Mouse (Mus musculus) MEL (cell line): ENCODE measurements at regions not wholly inside any gene's neighbourhood (a gene's known extent, or its start where the extent isn't known, plus 50 kb on each side); places are given as distances from the start of the nearest gene placed in this dataset.
"Not testable (repeated sequence)": the region's sequence is repeated elsewhere in the genome, so short reads cannot be mapped to it uniquely, and the experiment has no call there.

Source experiments
- CTCF ChIP-seq, 3 experiments: IDR thresholded peaks in 2 of 3; conservative IDR thresholded peaks in 1 of 3; 2 replicates each; pipeline ENCODE4 v1.5.1; 2011 to 2012; ENCODE audit warnings: low read length in 3 of 3, low read depth in 2 of 3, mild to moderate bottlenecking in 2 of 3, improper control_type of control experiment in 1 of 3, inconsistent platforms in 1 of 3, mixed read lengths in 1 of 3, moderate library complexity in 1 of 3; ENCODE audit not compliant: control insufficient read depth in 1 of 3, insufficient read depth in 1 of 3, poor library complexity in 1 of 3, severe bottlenecking in 1 of 3
- ELF1 ChIP-seq: IDR thresholded peaks from 2 replicates; pipeline ENCODE4 v1.6.1; 2014; ENCODE audit warnings: low read depth, mild to moderate bottlenecking, inconsistent platforms, low read length, improper control_type of control experiment, moderate library complexity
- EP300 ChIP-seq, 2 experiments: IDR thresholded peaks; 2 replicates each; pipeline ENCODE4 v1.6.1; 2011; ENCODE audit warnings: improper control_type of control experiment in 2 of 2, low read length in 2 of 2, low read depth in 1 of 2, mild to moderate bottlenecking in 1 of 2
- GATA1 ChIP-seq: IDR thresholded peaks from 2 replicates; pipeline ENCODE4 v1.6.1; 2011; ENCODE audit warnings: low read depth, low read length, improper control_type of control experiment
- JUND ChIP-seq: IDR thresholded peaks from 2 replicates; pipeline ENCODE4 v1.6.1; 2011; ENCODE audit warnings: low read depth, mild to moderate bottlenecking, improper control_type of control experiment, low read length
- KAT2A ChIP-seq: conservative IDR thresholded peaks from 2 replicates; pipeline ENCODE4 v1.6.1; 2012; ENCODE audit warnings: low read depth, low read length, improper control_type of control experiment, inconsistent platforms
- NRF1 ChIP-seq: IDR thresholded peaks from 2 replicates; pipeline ENCODE4 v1.6.1; 2014; ENCODE audit warnings: low read depth, mild to moderate bottlenecking, inconsistent platforms, low read length, improper control_type of control experiment, moderate library complexity; ENCODE audit not compliant: poor library complexity, insufficient read depth, severe bottlenecking
- POLR2A ChIP-seq, 2 experiments: IDR thresholded peaks; 2 replicates each; pipeline ENCODE4 v1.6.1; 2011 to 2012; ENCODE audit warnings: low read length in 2 of 2, mild to moderate bottlenecking in 2 of 2, control low read depth in 1 of 2, improper control_type of control experiment in 1 of 2, low read depth in 1 of 2, moderate library complexity in 1 of 2; ENCODE audit not compliant: control insufficient read depth in 1 of 2, insufficient read depth in 1 of 2, poor library complexity in 1 of 2
- SIN3A ChIP-seq: IDR thresholded peaks from 2 replicates; pipeline ENCODE4 v1.6.1; 2012; ENCODE audit warnings: low read length, improper control_type of control experiment, inconsistent platforms
- TAL1 ChIP-seq: IDR thresholded peaks from 2 replicates; pipeline ENCODE4 v1.6.1; 2012; ENCODE audit warnings: mild to moderate bottlenecking, inconsistent platforms, low read length, moderate library complexity, mixed read lengths
- TBP ChIP-seq: IDR thresholded peaks from 2 replicates; pipeline ENCODE4 v1.8.0; 2011; ENCODE audit warnings: low read depth, low read length, improper control_type of control experiment
- ZC3H11A ChIP-seq: IDR thresholded peaks from 2 replicates; pipeline ENCODE4 v1.6.1; 2012; ENCODE audit warnings: low read depth, mild to moderate bottlenecking, inconsistent platforms, low read length, improper control_type of control experiment

DNA sequence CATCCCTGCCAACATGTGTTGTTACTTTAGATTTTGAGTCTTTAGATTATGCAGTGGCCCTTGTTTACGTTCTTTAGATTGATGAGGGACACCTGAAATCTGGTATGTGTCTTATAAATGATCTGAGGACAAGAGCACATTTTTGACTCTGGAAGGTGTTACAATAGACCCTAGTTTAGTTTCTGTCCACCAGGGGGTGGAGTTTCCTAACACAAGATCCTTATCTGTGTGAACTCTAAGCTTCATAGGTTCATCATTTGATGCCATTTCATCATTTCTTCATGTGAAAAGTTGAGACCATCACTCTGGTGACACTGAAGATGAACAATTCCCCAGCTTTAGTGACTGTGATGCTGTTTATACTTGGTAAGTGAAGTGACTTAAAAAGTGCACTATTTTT lies 229.4 kb upstream of the Olfr1507 start:
- not testable (repeated sequence) for TF ChIP-seq ZC3H11A; POLR2A (IDR thresholded peaks at IDR 0.05; ENCODE audit: control insufficient read depth in 1 of 2, insufficient read depth in 1 of 2, low read depth in 1 of 2, low read length in 2 of 2, poor library complexity in 1 of 2); CTCF (IDR thresholded peaks at IDR 0.05 in 2 of 3, conservative IDR thresholded peaks at IDR 0.05 in 1 of 3; ENCODE audit: control insufficient read depth in 1 of 3, insufficient read depth in 1 of 3, low read depth in 2 of 3, low read length in 3 of 3, poor library complexity in 1 of 3, severe bottlenecking in 1 of 3); KAT2A; NRF1; EP300 (IDR thresholded peaks at IDR 0.05; ENCODE audit: low read depth in 1 of 2, low read length in 2 of 2); TBP; JUND; TAL1; ELF1; GATA1; SIN3A
